Mouse (Mus musculus) mesoderm, embryonic 11.5 days (tissue): ENCODE data around the gene Spata1.

Source experiments
- DNase-seq: peaks from one replicate; pipeline ENCODE4 v3.0.0-alpha.2; 2012; ENCODE audit warnings: low read depth, low spot score

The Spata1 gene

DNA sequence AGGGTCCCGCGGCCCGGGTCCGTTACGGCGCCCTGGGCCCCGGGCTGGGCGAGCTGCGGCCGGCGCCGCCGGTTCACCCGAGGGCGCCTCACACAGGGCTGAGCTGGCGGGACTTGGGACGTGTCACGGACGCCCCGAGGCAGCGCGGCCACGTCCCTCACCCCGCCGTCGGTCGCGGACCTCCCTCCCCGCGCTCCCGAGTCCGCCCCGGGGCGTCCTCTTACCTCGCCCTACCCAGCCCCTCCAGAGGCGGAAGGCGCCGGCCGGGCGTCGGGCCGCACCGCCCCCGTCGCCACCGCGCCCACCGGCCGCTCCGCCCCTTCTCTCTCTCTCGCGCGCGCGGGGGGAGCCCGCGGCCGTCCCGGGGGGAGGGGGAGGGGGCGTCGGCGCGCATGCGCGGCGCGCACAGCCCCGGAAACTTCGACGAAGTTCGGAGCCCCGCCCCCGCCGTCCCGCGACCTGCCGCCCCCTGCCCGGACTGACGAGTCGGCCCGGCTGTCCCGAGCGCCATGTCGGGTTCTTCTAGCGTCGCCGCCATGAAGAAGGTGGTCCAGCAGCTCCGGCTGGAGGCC lies at the start of gene Spata1, which contains the start of gene Gng5:
Spata1 (minus strand) TSS at position 323 of the 572 bp plus-strand sequence.
Gng5 (plus strand) TSS at position 377 of the 572 bp plus-strand sequence.
- DNase-seq: peak; percentile 91

DNA sequence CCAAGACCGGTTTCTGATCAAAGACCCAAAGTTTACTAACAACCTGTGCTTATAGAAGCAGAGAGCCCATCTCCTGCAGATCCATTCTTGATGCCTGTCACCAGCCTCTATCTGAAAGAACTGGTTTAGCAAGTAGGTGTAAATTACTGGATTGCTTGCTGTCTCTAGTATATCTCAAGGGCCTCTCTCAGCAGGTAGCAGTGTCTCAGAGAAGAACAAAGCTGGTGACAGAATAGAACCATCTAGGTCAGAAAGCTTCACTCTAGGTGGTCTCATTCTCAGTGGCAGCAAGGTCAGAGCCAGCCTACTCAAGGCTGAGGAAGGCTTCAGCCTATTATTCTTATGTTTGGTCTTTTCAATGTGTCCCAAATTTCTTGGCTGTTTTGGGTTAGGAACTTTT lies 44.1 kb upstream of the Spata1 start:
- DNase-seq: no peak

- no peak for DNase-seq
Observed at GRCm38 (mm10) chr3:146540521-146541273, 41.1 kb upstream of the Spata1 start.

GRCm38 (mm10) chr3:146534986-146535385 lies 35.4 kb upstream of the Spata1 start:
- no peak for DNase-seq

- no peak for DNase-seq
Observed at GRCm38 (mm10) chr3:146528335-146528734, 28.8 kb upstream of the Spata1 start.

GRCm38 (mm10) chr3:146521652-146522020 lies 22.1 kb upstream of the Spata1 start:
- no peak for DNase-seq

- DNase-seq: peak; percentile 93
Observed at GRCm38 (mm10) chr3:146520798-146521651, 21.5 kb upstream of the Spata1 start, which contains the start of gene Rpf1. TSS of gene Rpf1 (minus strand) at chr3:146521429.

GRCm38 (mm10) chr3:146520226-146520797 lies 20.8 kb upstream of the Spata1 start:
- DNase-seq: no peak

DNA sequence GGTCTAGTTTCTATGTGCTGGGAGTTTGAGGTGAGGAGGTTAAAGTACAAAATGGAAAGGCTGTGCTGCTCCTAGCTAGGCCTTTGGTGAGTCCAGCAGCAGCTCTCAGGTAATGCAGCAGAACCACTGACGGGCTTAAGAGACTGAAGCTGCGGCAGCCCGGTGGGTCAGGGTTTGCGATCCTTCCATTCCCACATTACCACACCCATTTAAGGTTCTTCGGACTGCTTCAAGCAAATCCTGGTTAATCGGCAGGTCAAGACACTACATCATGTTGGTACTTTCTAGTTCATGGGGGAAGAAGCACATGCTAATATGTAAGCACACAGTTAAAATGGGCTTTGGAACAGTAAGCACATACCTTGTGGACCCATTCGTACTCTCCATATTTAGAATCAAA lies 7.2 kb upstream of the Spata1 start:
- no peak for DNase-seq

GRCm38 (mm10) chr3:146501601-146502123 lies 2.1 kb upstream of the Spata1 start:
- DNase-seq: no peak

- DNase-seq: no peak
Observed at GRCm38 (mm10) chr3:146500810-146501201, 1.3 kb upstream of the Spata1 start.

DNA sequence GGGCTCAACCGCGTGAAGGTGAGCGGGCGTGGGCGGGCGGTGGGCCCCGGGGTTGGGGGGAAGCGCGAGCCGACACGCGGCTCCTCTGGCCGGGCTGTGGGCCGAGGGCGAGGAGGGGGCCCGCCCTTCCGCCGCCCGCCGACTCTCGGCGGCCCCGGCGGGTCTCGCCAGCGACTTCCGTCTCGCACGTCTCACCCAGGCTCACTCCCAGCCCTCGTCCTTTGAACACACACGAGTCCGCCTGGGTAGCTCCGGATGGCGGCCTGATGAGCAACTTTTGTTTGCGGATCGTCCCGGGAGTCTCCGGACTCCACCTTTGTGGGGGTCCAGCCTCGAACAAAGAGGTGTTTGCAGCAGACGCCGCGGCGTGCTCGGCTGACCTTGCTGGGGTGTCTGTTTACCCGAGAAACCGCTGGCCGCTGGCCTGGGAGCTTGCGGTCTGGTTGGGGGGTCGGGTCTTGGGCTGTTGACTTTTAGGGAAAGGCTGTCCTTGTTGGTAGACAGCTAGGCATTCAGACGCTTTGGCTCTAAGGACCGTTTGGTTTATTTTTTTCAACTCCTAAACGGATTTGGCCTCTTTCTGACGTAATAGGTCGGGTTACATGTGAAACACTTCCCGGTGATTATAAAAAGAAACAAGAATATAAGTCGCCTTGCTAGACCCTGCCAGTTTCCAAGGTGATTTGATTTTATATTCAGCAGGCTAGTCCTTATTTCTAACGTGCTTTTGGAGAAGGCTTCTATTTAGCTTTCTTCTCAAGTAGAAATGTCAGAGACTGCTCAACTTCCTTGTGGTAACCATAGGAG lies 653 bp upstream of the Spata1 start:
- peak; percentile 64 for DNase-seq

DNA sequence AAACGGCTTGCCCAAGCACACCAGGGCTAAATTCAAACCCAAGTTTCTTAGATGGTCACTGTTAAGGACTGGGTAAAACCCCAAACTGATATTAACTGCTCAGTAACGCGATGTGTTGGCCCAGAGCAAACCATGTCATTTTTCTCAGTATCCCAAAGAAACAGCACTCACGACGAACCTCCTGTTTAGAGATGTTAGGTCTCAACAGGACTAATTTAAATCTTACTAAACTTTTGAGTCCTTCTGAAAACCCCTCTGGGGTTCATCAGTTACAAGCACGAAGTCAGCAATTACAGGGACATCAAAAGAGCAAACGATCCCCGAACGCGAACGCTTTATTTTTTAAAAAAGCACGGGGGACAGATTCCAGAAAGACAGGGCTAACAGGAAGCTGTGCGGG lies 564 bp downstream of the Spata1 start:
- peak; percentile 12 for DNase-seq

DNA sequence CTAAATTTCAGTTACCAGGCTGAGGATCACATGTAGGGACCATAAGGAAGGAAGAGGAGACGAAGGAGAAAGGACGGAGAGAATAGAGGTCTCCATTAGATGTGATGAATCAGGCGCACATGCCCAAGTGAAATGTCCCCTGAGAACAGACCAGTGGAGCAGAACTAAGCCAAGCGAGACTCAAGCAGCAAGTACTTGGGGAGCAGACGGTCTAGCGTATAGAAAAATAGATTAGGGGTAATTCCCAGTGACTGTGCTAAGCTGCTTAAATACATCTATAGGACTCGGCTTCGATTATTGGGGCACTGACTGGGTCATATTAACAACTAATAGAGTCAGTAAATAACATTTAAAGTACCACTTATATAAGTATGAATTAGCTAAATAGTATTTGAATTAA lies 4.6 kb downstream of the Spata1 start:
- DNase-seq: no peak

GRCm38 (mm10) chr3:146486464-146486863 lies 13.1 kb downstream of the Spata1 start:
- DNase-seq: no peak

- DNase-seq: no peak
Observed at GRCm38 (mm10) chr3:146482044-146482443, 17.5 kb downstream of the Spata1 start.

- no peak for DNase-seq
Observed at GRCm38 (mm10) chr3:146474428-146474827, 25.1 kb downstream of the Spata1 start.

GRCm38 (mm10) chr3:146473741-146474140 lies 25.8 kb downstream of the Spata1 start:
- no peak for DNase-seq

- DNase-seq: no peak
Observed at GRCm38 (mm10) chr3:146472657-146473056, 26.9 kb downstream of the Spata1 start.

DNA sequence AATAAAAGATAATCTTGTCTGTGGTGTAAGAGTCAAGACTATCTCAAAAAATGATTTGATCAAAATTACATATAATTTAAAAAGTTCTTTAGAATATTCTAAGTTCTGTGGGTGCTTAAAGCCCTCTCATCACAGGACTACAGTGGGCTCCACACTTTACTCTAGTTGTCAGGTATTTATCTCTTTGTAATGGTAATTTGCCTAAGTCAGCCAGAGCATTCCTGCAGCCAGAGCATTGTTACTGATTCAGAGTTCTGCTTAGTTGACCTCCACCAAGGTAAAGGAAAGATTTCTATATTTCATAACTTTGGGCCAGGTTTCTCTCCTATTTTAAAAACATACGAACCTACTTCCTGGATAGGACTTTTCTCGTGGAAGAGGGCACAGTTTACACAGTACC lies 30.3 kb downstream of the Spata1 start:
- no peak for DNase-seq

DNA sequence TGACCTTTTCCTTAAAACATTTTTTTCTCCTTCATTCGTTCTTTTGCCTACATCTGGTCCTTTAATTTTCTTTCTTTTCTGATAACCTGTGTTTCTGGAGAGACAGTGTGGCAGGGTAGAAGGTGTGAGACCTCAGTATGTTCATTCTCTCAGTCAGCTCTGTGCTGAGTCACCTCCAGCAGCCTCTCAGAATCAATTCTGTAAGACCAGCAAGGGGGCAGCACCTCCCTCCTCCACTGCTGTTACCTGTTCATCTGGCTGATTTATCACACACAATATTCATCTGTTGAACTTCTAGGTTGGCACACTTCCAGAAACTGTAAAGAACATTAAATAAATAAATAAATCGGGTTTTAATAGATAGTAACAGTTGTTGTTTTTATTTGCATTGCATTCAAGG lies 36.6 kb downstream of the Spata1 start:
- DNase-seq: no peak
